Mouse (Mus musculus): ENCODE results near the gene Lgals12. TPM values are rescaled to one million over a fixed set of nuclear protein-coding genes. Genes with fewer than 3 reads are reported as not detected.

Gene Lgals12
- polyA plus RNA-seq (2012; rRNA removed), result 0.65 and 0.81 TPM in 2 replicates

DNA sequence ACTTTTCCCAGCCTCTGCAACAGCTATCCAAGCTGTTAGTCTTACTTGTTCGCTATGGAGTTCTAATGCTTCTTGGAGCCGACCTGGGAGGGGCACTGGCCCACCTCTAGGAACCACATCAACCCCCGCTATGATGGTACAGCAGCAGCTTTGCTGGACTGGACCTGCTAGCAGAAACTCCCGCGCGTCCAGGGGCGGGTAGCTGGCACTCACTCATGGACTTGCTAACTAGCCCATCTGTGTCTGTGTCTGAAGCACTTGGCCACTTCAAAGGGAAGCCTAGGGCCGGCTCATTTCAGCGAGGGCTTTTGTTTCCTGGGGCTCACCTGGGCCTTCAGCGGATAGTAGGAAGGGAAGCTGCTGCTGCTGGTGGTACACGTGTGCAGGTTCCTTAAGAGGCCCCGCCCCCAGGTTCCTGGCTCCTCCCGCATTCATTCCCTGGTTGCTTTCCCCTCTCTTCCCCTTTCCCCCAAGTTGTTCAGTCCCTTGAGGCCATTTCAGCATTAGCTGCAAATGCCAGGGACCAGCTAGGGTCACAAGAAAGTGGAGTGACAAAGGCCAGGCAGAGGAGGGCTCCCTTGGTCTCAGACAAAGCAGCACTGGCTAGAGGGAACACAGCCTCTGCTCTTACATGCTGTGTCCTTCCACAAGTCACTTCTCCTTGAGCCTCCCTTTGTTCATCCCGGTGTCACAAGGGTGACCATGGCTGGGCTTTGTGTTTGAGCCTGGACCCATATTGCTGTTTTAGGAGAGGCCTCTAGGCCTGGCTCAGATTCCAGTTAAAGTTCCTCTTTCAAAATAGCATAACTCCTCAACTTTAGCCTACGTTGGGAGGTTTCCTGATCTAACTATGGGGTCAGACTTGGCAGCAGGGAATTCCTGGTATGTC is at the start of gene Lgals12:
TSS of gene Lgals12 (minus strand) at position 393 of the 889 bp plus-strand sequence.

DNA sequence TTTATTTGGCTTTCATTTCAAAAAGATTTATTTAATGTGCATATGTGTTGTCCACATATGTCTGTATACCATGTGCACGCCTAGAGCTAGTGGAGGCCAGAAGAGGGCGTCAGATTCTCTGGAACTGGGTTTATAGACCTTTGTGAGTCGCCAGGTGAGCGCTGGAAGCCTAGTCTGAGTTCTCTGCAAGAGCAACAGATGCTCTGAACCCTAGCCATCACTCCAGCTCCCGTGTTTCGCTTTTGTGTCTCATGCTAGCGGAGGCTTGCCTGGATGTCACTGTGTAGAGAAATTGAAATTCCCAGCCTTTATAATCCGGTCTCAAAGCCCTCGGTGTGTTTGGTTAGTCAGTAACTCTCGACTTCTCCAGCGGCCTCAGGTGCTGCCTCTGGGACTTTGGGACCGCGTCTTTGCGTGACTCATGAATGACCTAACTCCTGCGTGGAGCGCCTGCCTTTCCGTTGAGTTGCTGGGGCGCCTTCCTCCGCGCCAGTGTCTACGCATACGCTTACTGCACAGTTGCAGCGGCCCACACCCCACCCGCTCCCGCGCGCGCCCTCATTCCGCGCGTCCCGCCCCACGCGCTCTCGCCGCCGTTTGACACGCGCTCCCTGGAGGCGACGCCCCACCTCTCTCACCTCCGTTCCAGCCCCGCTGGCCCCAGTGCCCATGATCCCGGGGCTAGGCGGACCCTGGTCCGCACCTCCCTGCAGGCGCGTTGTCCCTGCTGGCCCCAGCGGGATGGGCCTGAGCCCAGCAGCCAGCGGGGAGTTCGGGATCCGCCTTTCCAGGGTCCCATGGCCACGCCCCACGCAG is 5.2 kb upstream of the Lgals12 start, which contains the start of gene Hrasls5:
TSS of gene Hrasls5 (plus strand) at position 600 of the 816 bp plus-strand sequence.

DNA sequence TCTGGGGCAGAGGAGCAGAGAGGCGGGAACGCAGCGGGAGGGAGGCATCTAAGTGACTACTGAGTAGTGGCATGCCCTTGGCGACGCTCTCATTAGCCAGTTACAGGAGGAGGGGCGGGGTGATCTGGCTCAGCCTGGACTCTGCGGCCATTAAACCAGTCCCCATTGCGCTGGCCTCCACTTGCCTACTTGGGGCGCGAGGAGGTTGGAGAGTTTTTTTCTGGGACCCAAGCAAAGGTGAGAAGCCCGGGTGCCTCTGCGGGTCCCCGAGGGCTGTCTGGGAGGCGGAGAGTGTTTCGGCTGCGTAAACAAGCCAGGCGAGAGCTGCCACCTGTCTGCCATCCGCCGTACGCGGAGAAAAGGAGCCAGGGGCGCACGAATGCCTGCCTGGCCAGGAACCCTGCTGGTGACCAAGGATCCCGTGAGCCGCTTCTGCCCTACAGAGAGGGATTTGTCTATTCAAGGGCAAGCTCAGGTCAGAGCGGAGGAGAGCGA is 49.6 kb downstream of the Lgals12 start, which contains the start of gene Pla2g16:
TSS of gene Pla2g16 (plus strand) at position 132 of the 495 bp plus-strand sequence.

Other genes starting within 250 kb of the Lgals12 start
- gene Spindoc, start 224.2 kb downstream of the Lgals12 start, polyA plus RNA-seq (2012; rRNA removed), result 38.2 and 39.4 TPM in 2 replicates
- gene 2700081O15Rik, start 189.6 kb downstream of the Lgals12 start, polyA plus RNA-seq (2012; rRNA removed), result 140 and 156 TPM in 2 replicates
- 374 and 377 TPM in 2 replicates for gene Rtn3, start 123.9 kb downstream of the Lgals12 start, polyA plus RNA-seq (2012; rRNA removed)
- gene Atl3, start 113.2 kb downstream of the Lgals12 start, polyA plus RNA-seq (2012; rRNA removed), result 14.2 and 17.2 TPM in 2 replicates
- gene Pla2g16, start 49.7 kb downstream of the Lgals12 start, polyA plus RNA-seq (2012; rRNA removed), result 4.4 and 5.3 TPM in 2 replicates
- not detected in 2 replicates for gene Hrasls5, start 5.3 kb upstream of the Lgals12 start, polyA plus RNA-seq (2012; rRNA removed)
- 0.13 and 0.22 TPM in 2 replicates for gene Slc22a19, start 104.1 kb upstream of the Lgals12 start, polyA plus RNA-seq (2012; rRNA removed)
- gene Slc22a26, start 195.5 kb upstream of the Lgals12 start, polyA plus RNA-seq (2012; rRNA removed), result not detected in 2 replicates